12 mouse cellular contexts compared by ENCODE assay signal in genomic region chr7:130288248-130288647, GRCm38 (mm10).
DNase-seq lines count a peak whose midpoint lies in the region; ATAC-seq and TF ChIP-seq lines count a peak whose summit lies in the region.
"Had no signal": no experiment of that assay in that cellular context is flagged by ENCODE, and none has a peak within 500 bp of the region (broad histone marks: within the 10 kb centered on the region; RNA-seq: fewer than 3 reads in every experiment).

No protein-coding gene starts in this region.

- H3K9me3 ChIP-seq in midbrain, embryonic 10.5 days (replicated peaks): no peaks in the 10 kb centered on the region
- no peaks in the 10 kb centered on the region for H3K9me3 ChIP-seq in midbrain, embryonic 13.5 days
- no peaks in the 10 kb centered on the region for H3K9me3 ChIP-seq in heart, postnatal 0 days (replicated peaks; ENCODE audit: control insufficient read depth, low read length)
- H3K9me3 ChIP-seq in lung, embryonic 15.5 days: no peaks in the 10 kb centered on the region

- DNase-seq in midbrain, embryonic 10.5 days (ENCODE audit: low spot score): no peak
- no peak for DNase-seq in heart, postnatal 0 days (ENCODE audit: low spot score)
- no peak for DNase-seq in yolk sac, embryonic 10.5 days (ENCODE audit: low spot score)
- DNase-seq in layer of hippocampus, adult 2 months (ENCODE audit: low spot score in 2 of 2): no peak
- no peak for DNase-seq in left cerebral cortex, postnatal 10 days (ENCODE audit: extremely low spot score in 1 of 2, low spot score in 2 of 2)
- DNase-seq: cerebellum, adult 9-10 months; kidney, adult 8-10 months; retina, postnatal 1 day; thymus, postnatal 4 days had no signal

- peaks cover 48% of the 10 kb centered on the region for H3K27me3 ChIP-seq in midbrain, embryonic 10.5 days (ENCODE audit: low read depth, poor library complexity, severe bottlenecking)
- peaks cover 44% of the 10 kb centered on the region for H3K27me3 ChIP-seq in midbrain, embryonic 13.5 days
- H3K27me3 ChIP-seq in heart, postnatal 0 days (ENCODE audit: control insufficient read depth, insufficient read depth, low read length): no peaks in the 10 kb centered on the region
- no peaks in the 10 kb centered on the region for H3K27me3 ChIP-seq in lung, embryonic 15.5 days

- no peak for TF ChIP-seq CTCF in heart, postnatal 0 days (IDR thresholded peaks at IDR 0.05; ENCODE audit: low read depth)
- no peak for TF ChIP-seq CTCF in layer of hippocampus, adult 2 months (conservative IDR thresholded peaks at IDR 0.05)

- H3K4me1 ChIP-seq in midbrain, embryonic 10.5 days: peaks cover 53% of the 10 kb centered on the region
- peaks cover 17% of the 10 kb centered on the region for H3K4me1 ChIP-seq in midbrain, embryonic 13.5 days (replicated peaks)
- H3K4me1 ChIP-seq in heart, postnatal 0 days (ENCODE audit: control insufficient read depth, insufficient read depth): peaks cover 29% of the 10 kb centered on the region; the same call in 1 of the 2 replicates
- peaks cover 38% of the 10 kb centered on the region for H3K4me1 ChIP-seq in lung, embryonic 15.5 days

- H3K4me2 ChIP-seq in midbrain, embryonic 13.5 days (replicated peaks): no peak overlapping the region
- H3K4me2 ChIP-seq in heart, postnatal 0 days (ENCODE audit: low read depth, low read length): no peak overlapping the region
- 0 out of 2 replicates have a peak overlapping the region, but pooled peaks have one; percentile 4 for H3K4me2 ChIP-seq in lung, embryonic 15.5 days

- no peak overlapping the region for H3K9ac ChIP-seq in midbrain, embryonic 13.5 days (replicated peaks)
- no peak overlapping the region for H3K9ac ChIP-seq in heart, postnatal 0 days (replicated peaks; ENCODE audit: low read depth, low read length)
- H3K9ac ChIP-seq in lung, embryonic 15.5 days: no peak overlapping the region

- peak overlapping the region; percentile 39; the same call in 1 of the 2 replicates for H3K27ac ChIP-seq in midbrain, embryonic 10.5 days (replicated peaks)
- no peak overlapping the region for H3K27ac ChIP-seq in midbrain, embryonic 13.5 days
- H3K27ac ChIP-seq in heart, postnatal 0 days (ENCODE audit: low read depth): peak overlapping the region; percentile 65
- peak overlapping the region; percentile 71 for H3K27ac ChIP-seq in lung, embryonic 15.5 days
- no peak overlapping the region for H3K27ac ChIP-seq in layer of hippocampus, adult 2 months

- TF ChIP-seq EP300 in heart, postnatal 0 days (IDR thresholded peaks at IDR 0.05; ENCODE audit: low read depth): no peak

- H3K4me3 ChIP-seq in midbrain, embryonic 10.5 days: no peak overlapping the region
- no peak overlapping the region for H3K4me3 ChIP-seq in midbrain, embryonic 13.5 days (replicated peaks)
- no peak overlapping the region for H3K4me3 ChIP-seq in heart, postnatal 0 days (ENCODE audit: low read depth, low read length)
- H3K4me3 ChIP-seq in lung, embryonic 15.5 days: no peak overlapping the region
- no peak overlapping the region for H3K4me3 ChIP-seq in layer of hippocampus, adult 2 months
- H3K4me3 ChIP-seq: myocyte had no signal

- no peak for ATAC-seq in midbrain, embryonic 13.5 days
- ATAC-seq in heart, postnatal 0 days (ENCODE audit: insufficient read depth, low read depth): no peak
- peak; percentile 25; the same call in 1 of the 2 replicates for ATAC-seq in lung, embryonic 15.5 days (ENCODE audit: borderline replicate concordance, extremely low read depth, low FRiP score, low TSS enrichment)

- intact Hi-C loops in left cerebral cortex, postnatal 10 days (cut with DNase I): no loop called here

- no peaks in the 10 kb centered on the region for H3K36me3 ChIP-seq in midbrain, embryonic 10.5 days
- no peaks in the 10 kb centered on the region for H3K36me3 ChIP-seq in midbrain, embryonic 13.5 days
- H3K36me3 ChIP-seq in heart, postnatal 0 days (replicated peaks; ENCODE audit: control insufficient read depth, insufficient read depth, low read length): no peaks in the 10 kb centered on the region
- no peaks in the 10 kb centered on the region for H3K36me3 ChIP-seq in lung, embryonic 15.5 days

- WGBS in midbrain, embryonic 10.5 days: 78% methylated on average over 7 of the region's 7 CpGs
- WGBS in midbrain, embryonic 13.5 days: 80% methylated on average over 7 of the region's 7 CpGs
- 51% methylated on average over 7 of the region's 7 CpGs for WGBS in heart, postnatal 0 days
- 33% methylated on average over 7 of the region's 7 CpGs for WGBS in lung, embryonic 15.5 days

Comparison
In these comparisons a context has a peak if more than half of its experiments do, and no peak if none do; other contexts are left out.
1. H3K27ac ChIP-seq: peak in midbrain, embryonic 10.5 days (single experiment), heart, postnatal 0 days (single experiment) and lung, embryonic 15.5 days (single experiment); none in midbrain, embryonic 13.5 days (single experiment) and layer of hippocampus, adult 2 months (single experiment).